In genomic region chr8:124911938-124912872, GRCm38 (mm10) we compare ENCODE assay signal across 12 mouse cellular contexts. TPM values are rescaled to one million over a fixed set of nuclear protein-coding genes. Genes with fewer than 3 reads are reported as not detected.
A peak's percentile ranks its signal among the peaks of the same experiment; 100 is the strongest.
DNase-seq lines count a peak whose midpoint lies in the region; ATAC-seq and TF ChIP-seq lines count a peak whose summit lies in the region.
"Had no signal": no experiment of that assay in that cellular context is flagged by ENCODE, and none has a peak within 500 bp of the region (broad histone marks: within the 10 kb centered on the region; RNA-seq: fewer than 3 reads in every experiment).

No protein-coding gene starts in this region.

- ATAC-seq in heart, embryonic 11.5 days (replicated peaks; ENCODE audit: insufficient number of reproducible peaks, low FRiP score, low TSS enrichment): no peak
- ATAC-seq in intestine, embryonic 16.5 days: no peak
- ATAC-seq: forebrain, embryonic 13.5 days had no signal

- H3K36me3 ChIP-seq in heart, embryonic 11.5 days (ENCODE audit: control insufficient read depth, insufficient read depth, low read length): peaks cover 27% of the 10 kb centered on the region
- H3K36me3 ChIP-seq in testis, adult 2 months (ENCODE audit: control insufficient read depth, insufficient read depth, low read length): no peaks in the 10 kb centered on the region
- peaks cover 35% of the 10 kb centered on the region for H3K36me3 ChIP-seq in intestine, embryonic 16.5 days (ENCODE audit: control insufficient read depth, insufficient read depth, low read length)

- H3K4me2 ChIP-seq in heart, embryonic 11.5 days: no peak overlapping the region
- H3K4me2 ChIP-seq in intestine, embryonic 16.5 days (ENCODE audit: low read depth, low read length): no peak overlapping the region
- H3K4me2 ChIP-seq: forebrain, embryonic 13.5 days had no signal

- intact Hi-C loops in heart, postnatal 36 days (cut with DNase I): loop anchor here (5.0 kb wide), 1 partner anchor 35 kb away; the partner anchor contains the start of gene Egln1

- H3K27ac ChIP-seq in heart, embryonic 11.5 days (ENCODE audit: low read depth, low read length): peak overlapping the region; percentile 15; the same call in 1 of the 2 replicates
- H3K27ac ChIP-seq in testis, adult 2 months (ENCODE audit: control insufficient read depth, insufficient read depth, low read depth, low read length): peak overlapping the region; percentile 1; the same call in 1 of the 2 replicates
- no peak overlapping the region for H3K27ac ChIP-seq in intestine, embryonic 16.5 days (ENCODE audit: low read length)
- H3K27ac ChIP-seq: embryonic facial prominence, embryonic 10.5 days; forebrain, embryonic 13.5 days had no signal

- H3K4me1 ChIP-seq in heart, embryonic 11.5 days (ENCODE audit: control insufficient read depth, insufficient read depth, low read length): peaks cover 15% of the 10 kb centered on the region
- H3K4me1 ChIP-seq in testis, adult 2 months (ENCODE audit: control insufficient read depth, insufficient read depth, low read length): peaks cover 3% of the 10 kb centered on the region; the same call in 1 of the 2 replicates
- H3K4me1 ChIP-seq in intestine, embryonic 16.5 days (ENCODE audit: control insufficient read depth, insufficient read depth, low read length): no peaks in the 10 kb centered on the region
- H3K4me1 ChIP-seq: forebrain, embryonic 13.5 days had no signal

- DNase-seq in heart, postnatal 36 days: no peak
- no peak for DNase-seq in testis, postnatal 14 days (ENCODE audit: low spot score)
- DNase-seq in kidney, postnatal 14 days: peak; percentile 45
- DNase-seq in T-cell, adult 2 months (ENCODE audit: low spot score): no peak
- DNase-seq in cerebellum, postnatal 10 days: no peak
- DNase-seq: gastrocnemius, postnatal 36 days; thymus, adult 18-20 months had no signal

- no peaks in the 10 kb centered on the region for H3K27me3 ChIP-seq in heart, embryonic 11.5 days (ENCODE audit: control insufficient read depth, insufficient read depth, low read length)
- no peaks in the 10 kb centered on the region for H3K27me3 ChIP-seq in testis, adult 2 months (ENCODE audit: control insufficient read depth, insufficient read depth, low read length)
- H3K27me3 ChIP-seq in intestine, embryonic 16.5 days (replicated peaks; ENCODE audit: control insufficient read depth, insufficient read depth, low read length): no peaks in the 10 kb centered on the region
- H3K27me3 ChIP-seq: forebrain, embryonic 13.5 days had no signal

- TF ChIP-seq POLR2A in testis, adult 2 months (IDR thresholded peaks at IDR 0.05; ENCODE audit: control insufficient read depth, low read depth, low read length): no peak

- 66% methylated on average over 17 of the region's 17 CpGs for WGBS in heart, embryonic 11.5 days (ENCODE audit: insufficient replicate concordance)
- 75% methylated on average over 17 of the region's 17 CpGs for WGBS in intestine, embryonic 16.5 days

- H3K9me3 ChIP-seq in heart, embryonic 11.5 days (replicated peaks; ENCODE audit: control insufficient read depth, low read length): no peaks in the 10 kb centered on the region; the same call in 1 of the 2 replicates
- no peaks in the 10 kb centered on the region for H3K9me3 ChIP-seq in intestine, embryonic 16.5 days (ENCODE audit: control insufficient read depth, low read length)
- H3K9me3 ChIP-seq: forebrain, embryonic 13.5 days had no signal

- no peak overlapping the region for H3K9ac ChIP-seq in heart, embryonic 11.5 days (ENCODE audit: low read depth, low read length)
- H3K9ac ChIP-seq in intestine, embryonic 16.5 days (ENCODE audit: low read depth, low read length): no peak overlapping the region
- H3K9ac ChIP-seq: forebrain, embryonic 13.5 days had no signal

- TF ChIP-seq CTCF in testis, adult 2 months (IDR thresholded peaks at IDR 0.05; ENCODE audit: control insufficient read depth, insufficient read depth, insufficient replicate concordance, low read depth, low read length): no peak

- no peak overlapping the region for H3K4me3 ChIP-seq in heart, embryonic 11.5 days (ENCODE audit: low read depth, low read length)
- H3K4me3 ChIP-seq in testis, adult 2 months (ENCODE audit: control insufficient read depth, low read depth, low read length): no peak overlapping the region
- H3K4me3 ChIP-seq in intestine, embryonic 16.5 days (ENCODE audit: low read length): no peak overlapping the region
- H3K4me3 ChIP-seq: embryonic facial prominence, embryonic 10.5 days; forebrain, embryonic 13.5 days had no signal

RNA-seq across cellular contexts. Expression of gene Sprtn, which starts 14.5 kb away (rescaled TPM):
- polyA plus RNA-seq in heart, embryonic 11.5 days (2014; fragmentation: Nextera tagmentation; extraction: Ambion mirVana): 7.1 and 8.6 TPM in 2 replicates
- total RNA-seq in heart, postnatal 36 days (2021): 10 to 100 TPM; 12.2 to 12.8 TPM
- polyA plus RNA-seq in testis, adult 2 months (2012; rRNA removed): 119 and 129 TPM in 2 replicates
- 6.1 and 6.7 TPM in 2 replicates for polyA plus RNA-seq in intestine, embryonic 16.5 days (2015; fragmentation: Nextera tagmentation; extraction: Ambion mirVana)

RNA-seq across cellular contexts. Expression of gene Exoc8, which starts 14.7 kb away (rescaled TPM):
- 5.4 and 5.9 TPM in 2 replicates for polyA plus RNA-seq in heart, embryonic 11.5 days (2014; fragmentation: Nextera tagmentation; extraction: Ambion mirVana)
- total RNA-seq in heart, postnatal 36 days (2021): 10 to 100 TPM; 18.5 to 22.8 TPM
- polyA plus RNA-seq in testis, adult 2 months (2012; rRNA removed): 13.1 and 13.8 TPM in 2 replicates
- polyA plus RNA-seq in intestine, embryonic 16.5 days (2015; fragmentation: Nextera tagmentation; extraction: Ambion mirVana): 3.2 and 6.0 TPM in 2 replicates

RNA-seq across cellular contexts. Expression of gene Egln1, which starts 36.9 kb away (rescaled TPM):
- 18.5 and 23.2 TPM in 2 replicates for polyA plus RNA-seq in heart, embryonic 11.5 days (2014; fragmentation: Nextera tagmentation; extraction: Ambion mirVana)
- total RNA-seq in heart, postnatal 36 days (2021): 100 to 1,000 TPM; 294 to 306 TPM
- polyA plus RNA-seq in testis, adult 2 months (2012; rRNA removed): 3.8 and 4.2 TPM in 2 replicates
- 9.4 and 11.0 TPM in 2 replicates for polyA plus RNA-seq in intestine, embryonic 16.5 days (2015; fragmentation: Nextera tagmentation; extraction: Ambion mirVana)

RNA-seq across cellular contexts. Expression of gene 2810004N23Rik, which starts 49.3 kb away (rescaled TPM):
- 47.9 and 49.7 TPM in 2 replicates for polyA plus RNA-seq in heart, embryonic 11.5 days (2014; fragmentation: Nextera tagmentation; extraction: Ambion mirVana)
- total RNA-seq in heart, postnatal 36 days (2021): 10 to 100 TPM; 44.8 to 47.4 TPM
- polyA plus RNA-seq in testis, adult 2 months (2012; rRNA removed): 7.6 and 9.5 TPM in 2 replicates
- polyA plus RNA-seq in intestine, embryonic 16.5 days (2015; fragmentation: Nextera tagmentation; extraction: Ambion mirVana): 41.7 and 42.8 TPM in 2 replicates

RNA-seq across cellular contexts. Expression of gene Gnpat, which starts 49.4 kb away (rescaled TPM):
- polyA plus RNA-seq in heart, embryonic 11.5 days (2014; fragmentation: Nextera tagmentation; extraction: Ambion mirVana): 95.4 and 113 TPM in 2 replicates
- total RNA-seq in heart, postnatal 36 days (2021): 100 to 1,000 TPM; 174 to 194 TPM
- 256 and 262 TPM in 2 replicates for polyA plus RNA-seq in testis, adult 2 months (2012; rRNA removed)
- polyA plus RNA-seq in intestine, embryonic 16.5 days (2015; fragmentation: Nextera tagmentation; extraction: Ambion mirVana): 75.4 and 83.6 TPM in 2 replicates

Comparison
In these comparisons a context has a peak if more than half of its experiments do, and no peak if none do; other contexts are left out.
1. RNA of gene Sprtn, which starts 14.5 kb away (polyA plus RNA-seq): 119 to 129 TPM in testis, adult 2 months; 7.1 to 8.6 TPM in heart, embryonic 11.5 days and 6.1 to 6.7 TPM in intestine, embryonic 16.5 days; every median in the first group is over 10 times any median in the second.